Mouse (Mus musculus) cerebellum, adult 2 months (tissue): ENCODE results near the gene Apoa2.

Experiments
- CTCF ChIP-seq: fragments of 200-500 bp; IDR thresholded peaks from 2 replicates; pipeline ENCODE4 v1.5.1; 2011; ENCODE audit warnings: low read depth, mild to moderate bottlenecking, control low read depth, low read length, moderate library complexity, borderline replicate concordance; ENCODE audit not compliant: insufficient read depth
- POLR2A ChIP-seq: fragments of 200-500 bp; IDR thresholded peaks from 2 replicates; pipeline ENCODE4 v1.6.1; 2011; ENCODE audit warnings: low read length, control low read depth, borderline replicate concordance; ENCODE audit not compliant: insufficient read depth

DNA sequence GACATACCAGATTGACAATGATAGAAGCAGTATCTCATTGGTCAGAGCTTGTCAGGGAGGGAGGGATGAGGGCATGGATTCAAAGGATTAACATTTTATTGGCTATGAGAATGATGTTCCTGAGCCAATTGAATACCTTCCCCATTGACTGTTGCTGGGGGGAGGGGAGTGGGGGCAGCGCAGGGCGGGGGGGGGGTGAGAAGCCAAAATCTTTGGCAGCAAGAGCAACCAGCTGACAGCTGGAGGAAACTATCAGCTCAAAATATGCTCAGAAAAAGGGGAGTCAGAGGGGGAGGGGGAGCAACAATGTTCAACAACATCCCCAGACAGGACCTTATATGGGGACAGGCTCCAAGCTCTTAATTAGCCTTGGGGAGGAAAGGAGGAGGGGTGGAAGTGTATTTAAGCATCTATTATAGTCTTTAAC is 38.3 kb downstream of the Apoa2 start:
- no peak for TF ChIP-seq CTCF
- TF ChIP-seq POLR2A, result no peak
